Mouse (Mus musculus): Measurements from ENCODE around the gene Gm45808. TPM values are rescaled to one million over a fixed set of nuclear protein-coding genes. Genes with fewer than 3 reads are reported as not detected.
"Not testable (repeated sequence)": the region's sequence is repeated elsewhere in the genome, so short reads cannot be mapped to it uniquely, and the experiment has no call there.

Gm45808 gene
- total and polyA plus RNA-seq, 3 experiments, result 2.2 to 33.5 TPM; not detected in 1

DNA sequence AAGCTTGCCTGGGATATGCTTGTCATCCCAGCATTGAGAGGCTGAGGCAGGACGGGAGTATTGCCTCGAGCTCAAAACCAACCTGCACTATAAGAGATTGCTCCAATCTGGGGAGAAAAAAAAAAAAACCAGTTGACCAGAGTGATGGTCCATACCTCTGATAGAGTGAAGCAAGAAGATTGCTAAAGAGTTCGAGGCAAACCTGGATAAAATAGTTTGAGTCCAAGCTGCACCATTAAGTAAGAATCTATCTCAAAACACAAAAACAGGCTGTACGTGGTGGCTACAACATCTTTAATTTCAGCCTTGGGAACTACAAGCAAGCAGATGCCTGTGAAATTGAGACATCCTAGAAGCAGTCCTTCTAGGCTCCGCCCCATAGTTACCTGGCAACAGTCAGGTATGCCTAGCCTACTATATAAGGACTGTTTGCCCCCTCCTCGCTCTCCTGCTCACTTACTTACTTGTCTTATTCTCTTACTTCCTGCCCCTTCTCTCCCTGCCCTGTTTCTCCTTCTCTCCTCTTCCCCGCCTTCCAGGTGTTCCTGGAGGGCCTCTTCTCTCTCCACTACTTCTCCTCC, 19.4 kb downstream of the Gm45808 start:
- peak; percentile 2 for DNase-seq

DNA sequence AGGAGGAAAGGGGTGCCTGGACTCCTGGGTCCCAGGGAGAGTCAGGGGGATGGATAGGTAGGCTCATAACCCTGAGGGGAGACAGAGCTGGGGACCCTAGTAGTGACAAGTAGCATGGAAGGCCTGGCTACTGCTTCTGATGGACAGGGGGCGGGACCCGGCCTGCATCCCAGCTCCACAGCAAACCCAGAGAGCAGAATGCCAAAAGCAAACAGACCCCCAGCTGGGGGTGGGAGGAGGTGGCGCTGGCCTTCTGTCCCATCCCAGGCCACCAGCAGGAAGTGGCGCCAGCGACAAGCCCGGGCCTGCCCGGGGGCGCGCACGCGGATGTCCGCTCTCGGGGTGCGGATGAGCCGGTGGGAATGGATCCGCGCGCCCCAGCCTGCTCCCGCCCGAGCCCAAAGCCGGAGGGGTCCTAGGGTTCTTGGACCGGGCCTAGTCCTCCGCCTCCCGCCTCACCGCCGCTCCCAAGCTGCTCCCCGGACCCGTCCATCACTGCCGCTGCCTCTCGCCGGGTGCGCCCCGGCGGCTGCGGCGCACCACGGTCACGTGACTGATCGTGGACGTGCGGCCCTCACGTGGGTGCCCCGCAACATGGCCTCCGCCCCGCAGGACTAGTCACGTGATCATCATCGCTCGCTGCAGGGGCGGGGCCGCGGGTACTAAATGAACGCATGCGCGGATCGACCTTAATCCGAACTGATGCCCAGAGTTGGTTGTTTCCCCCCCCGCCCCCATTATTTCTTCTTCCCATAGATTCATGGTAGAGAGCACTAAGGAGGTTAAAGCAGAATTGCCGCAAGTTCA, 20.1 kb downstream of the Gm45808 start, which contains the start of gene Bax:
TSS of gene Bax (minus strand) at position 616 of the 807 bp plus-strand sequence.
- peak; percentile 96 for DNase-seq

DNA sequence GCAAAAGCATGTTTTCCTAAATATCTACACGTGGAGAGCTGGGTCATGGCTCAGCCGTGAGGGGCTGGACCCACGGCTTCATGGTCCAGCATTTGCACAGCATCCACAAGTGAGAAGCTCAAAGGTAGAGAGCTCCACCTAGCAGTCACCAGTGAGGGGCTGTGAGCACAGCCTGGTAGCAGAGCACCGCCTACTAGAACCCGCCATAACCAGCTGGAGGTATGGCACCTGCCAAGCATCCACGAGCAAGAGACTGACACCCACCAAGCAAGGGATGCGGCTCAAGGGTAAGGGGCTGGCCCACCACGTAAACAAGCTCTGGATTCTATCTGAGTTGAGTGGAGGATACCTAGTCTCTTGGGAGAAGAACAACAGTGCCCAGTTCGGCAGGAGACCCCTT, 21.1 kb downstream of the Gm45808 start:
- no peak for DNase-seq

DNA sequence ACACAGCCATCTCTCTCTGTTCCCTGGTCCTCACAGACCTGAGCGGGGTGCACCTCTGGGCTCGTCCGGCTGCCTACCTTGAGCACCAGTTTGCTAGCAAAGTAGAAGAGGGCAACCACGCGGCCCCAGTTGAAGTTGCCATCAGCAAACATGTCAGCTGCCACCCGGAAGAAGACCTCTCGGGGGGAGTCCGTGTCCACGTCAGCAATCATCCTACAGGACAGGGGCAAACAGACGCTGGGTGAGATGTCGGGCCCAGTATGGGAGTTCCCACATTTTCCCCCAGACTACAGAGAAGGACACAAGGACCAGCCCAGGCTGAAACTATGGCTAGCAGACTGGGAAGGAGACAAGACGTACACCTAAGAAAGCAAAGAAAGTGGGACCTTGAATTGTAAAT, 21.5 kb downstream of the Gm45808 start:
- no peak for DNase-seq

DNA sequence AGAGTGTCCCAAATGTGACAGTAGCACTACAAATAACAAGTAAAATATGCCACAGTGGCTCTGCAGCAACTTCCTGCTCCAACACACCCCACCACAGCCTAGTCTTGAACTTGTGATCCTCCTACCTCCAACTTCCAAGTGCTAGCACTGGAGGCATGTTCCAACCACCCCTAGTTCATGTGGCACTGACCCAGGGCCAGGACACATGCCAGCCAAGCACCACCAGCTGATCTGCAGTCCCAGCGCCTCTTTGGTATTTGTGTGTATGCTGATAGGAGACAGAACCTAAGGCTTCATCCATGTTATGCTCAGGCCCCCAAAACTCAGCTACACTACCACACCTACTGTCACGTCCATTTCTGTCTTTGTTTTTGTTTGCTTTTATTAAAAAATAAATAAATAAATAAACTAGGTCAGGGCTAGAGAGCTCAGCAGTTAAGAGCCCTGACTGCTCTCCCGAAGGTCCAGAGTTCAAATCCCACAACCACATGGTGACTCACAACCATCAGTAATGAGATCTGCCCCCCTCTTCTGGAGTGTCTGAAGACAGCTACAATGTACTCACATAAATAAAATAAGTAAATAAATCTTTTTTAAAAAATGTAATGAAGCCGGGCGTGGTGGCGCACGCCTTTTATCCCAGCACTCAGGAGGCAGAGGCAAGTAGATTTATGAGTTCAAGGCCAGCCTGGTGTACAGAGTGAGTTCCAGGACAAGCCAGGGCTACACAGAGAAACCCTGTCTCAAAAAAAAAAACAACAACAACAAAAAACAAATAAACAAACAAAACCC, 22.4 kb downstream of the Gm45808 start:
- no peak for DNase-seq

DNA sequence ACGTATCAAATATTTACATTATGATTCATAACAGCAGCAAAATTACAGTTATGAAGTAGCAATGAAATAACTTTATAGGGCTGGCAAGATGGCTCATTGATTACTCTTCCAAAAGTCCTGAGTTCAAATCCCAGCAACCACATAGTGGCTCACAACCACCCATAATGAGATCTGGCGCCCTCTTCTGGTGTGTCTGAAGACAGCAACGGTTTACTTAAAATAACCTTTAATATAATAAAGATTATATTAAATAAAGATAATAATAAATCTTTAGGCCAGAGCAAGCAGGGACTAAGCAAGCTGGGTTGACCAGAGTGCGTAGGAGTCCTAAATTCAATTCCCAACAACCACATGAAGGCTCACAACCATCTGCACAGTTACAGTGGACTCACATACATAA, 23.7 kb downstream of the Gm45808 start:
- DNase-seq, result not testable (repeated sequence)

DNA sequence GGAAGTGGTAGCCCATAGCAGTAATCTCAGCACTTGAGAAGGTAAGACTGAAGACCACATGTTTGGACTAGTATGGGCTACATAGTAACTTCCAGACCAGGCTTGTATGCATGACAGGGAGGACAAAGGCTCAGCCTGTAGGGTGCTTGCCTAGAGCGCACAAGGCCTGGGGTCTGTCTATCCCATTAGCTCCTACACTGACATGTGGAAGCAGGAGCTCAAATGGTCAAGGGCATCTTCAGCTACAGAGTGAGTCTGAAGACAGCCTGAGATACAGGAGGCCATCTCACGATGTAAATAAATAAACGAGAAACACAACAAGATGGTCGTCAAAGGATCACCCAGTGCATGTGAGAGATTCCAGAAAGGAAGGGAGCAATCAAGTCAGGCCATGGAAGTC, 24.3 kb downstream of the Gm45808 start:
- DNase-seq, result no peak

DNA sequence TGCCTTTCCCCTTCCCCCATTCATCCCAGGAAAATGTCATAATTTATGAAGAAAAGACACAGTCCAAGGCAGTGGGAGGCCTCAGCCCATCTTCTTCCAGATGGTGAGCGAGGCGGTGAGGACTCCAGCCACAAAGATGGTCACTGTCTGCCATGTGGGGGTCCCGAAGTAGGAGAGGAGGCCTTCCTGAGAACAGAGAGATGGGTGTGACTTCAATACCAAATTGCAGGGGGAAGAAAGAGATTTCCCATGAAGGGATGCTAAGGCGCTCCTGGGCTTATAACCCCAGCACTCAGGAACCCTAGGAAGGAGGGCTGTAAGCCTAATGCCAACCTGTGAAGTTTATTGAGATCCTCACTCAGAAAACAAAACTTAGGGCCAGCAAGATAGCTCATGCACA, 24.8 kb downstream of the Gm45808 start:
- DNase-seq, result no peak

DNA sequence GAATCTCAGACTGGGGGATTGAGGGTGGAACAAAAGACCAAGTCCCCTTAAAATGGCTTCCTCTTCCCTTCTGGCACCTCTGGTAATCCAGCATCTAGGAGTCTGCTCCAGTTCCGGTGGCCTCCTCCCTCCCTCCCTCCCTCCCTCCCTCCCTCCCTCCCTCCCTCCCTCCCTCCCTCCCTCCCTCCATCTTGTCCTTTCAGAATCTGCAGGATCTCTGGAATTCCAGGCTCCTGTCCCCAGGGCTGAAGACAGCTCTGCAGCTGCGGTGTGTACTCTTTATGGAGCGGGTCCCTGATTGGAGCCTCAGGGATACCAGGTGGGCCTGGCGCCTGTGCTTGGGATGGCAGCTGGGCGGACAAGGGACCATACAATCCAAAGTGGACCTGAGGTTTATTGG, 25.3 kb downstream of the Gm45808 start:
- no peak for DNase-seq

DNA sequence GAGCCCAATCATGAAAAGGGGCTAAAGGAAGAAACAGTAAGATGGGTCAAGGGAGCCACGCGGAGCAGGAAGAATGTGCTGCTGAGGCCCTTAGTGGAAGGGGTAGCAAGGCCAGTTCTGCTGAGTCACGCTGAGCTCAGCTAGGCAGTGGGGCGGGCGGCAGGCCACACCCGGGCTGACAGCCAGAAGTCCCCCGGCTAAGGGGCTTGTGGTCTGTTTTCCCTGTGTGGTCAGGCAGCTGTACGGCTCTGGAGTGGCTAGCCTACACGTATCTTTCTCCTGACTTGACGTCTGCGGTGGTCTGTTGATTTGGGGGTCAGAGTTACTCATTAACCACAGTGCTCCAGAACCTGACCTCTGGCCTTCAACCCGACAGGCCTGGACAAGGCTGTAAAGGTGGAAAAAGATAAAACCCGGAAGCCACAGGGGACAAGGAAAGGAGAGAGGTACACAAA, 25.7 kb downstream of the Gm45808 start:
- peak; percentile 91 for DNase-seq

DNA sequence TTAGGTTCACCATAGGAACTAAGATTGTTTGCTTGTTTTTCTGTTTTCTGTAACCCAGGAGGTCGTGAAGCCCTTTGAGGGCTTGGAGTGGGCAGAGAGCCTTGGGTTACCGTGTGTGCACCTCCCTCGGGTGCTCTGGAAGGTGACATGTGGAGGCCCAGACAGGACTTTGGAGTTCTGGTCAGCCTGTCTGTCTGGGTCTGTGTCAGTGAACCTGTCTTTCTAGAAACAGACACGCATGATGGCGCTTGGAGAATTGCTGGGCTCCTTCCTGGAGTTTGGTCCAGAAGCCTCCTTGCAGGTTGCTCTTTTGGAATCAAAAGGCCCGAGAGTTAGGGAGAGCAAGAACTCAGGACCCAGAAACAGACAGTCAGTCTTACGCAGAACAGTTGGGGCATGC, 26.2 kb downstream of the Gm45808 start:
- DNase-seq, result no peak

DNA sequence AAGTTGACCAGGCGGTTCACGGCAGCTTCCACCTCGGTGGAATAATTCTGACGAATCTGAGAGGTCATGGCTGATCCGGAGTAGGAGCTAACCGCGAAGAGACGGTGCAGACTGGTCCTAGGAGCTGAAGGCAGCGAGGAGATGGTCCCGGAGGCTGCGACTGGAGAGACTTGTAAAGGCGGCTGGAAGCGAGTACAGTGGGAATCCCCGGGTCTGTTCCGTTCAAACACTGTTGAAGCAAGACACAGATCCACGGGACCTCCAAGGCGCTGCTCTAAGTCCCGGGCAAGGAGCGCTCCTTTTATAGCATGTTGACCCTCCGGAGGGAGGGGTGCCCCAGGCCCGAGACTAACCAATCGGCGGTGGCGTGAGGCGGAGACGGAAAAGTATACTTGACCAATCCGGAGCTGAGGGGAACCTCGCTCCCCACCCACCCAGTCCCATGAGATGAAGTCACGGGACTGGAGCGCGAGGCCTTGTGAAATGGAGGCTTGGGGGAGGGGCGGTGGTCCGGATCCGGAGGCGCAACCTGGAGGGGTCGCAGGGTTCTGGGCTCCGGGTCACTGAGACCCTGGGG, 27.0 kb downstream of the Gm45808 start, which contains the start of gene Ftl1:
TSS of gene Ftl1 (minus strand) at position 321 of the 577 bp plus-strand sequence.
- DNase-seq, result peak; percentile 99

DNA sequence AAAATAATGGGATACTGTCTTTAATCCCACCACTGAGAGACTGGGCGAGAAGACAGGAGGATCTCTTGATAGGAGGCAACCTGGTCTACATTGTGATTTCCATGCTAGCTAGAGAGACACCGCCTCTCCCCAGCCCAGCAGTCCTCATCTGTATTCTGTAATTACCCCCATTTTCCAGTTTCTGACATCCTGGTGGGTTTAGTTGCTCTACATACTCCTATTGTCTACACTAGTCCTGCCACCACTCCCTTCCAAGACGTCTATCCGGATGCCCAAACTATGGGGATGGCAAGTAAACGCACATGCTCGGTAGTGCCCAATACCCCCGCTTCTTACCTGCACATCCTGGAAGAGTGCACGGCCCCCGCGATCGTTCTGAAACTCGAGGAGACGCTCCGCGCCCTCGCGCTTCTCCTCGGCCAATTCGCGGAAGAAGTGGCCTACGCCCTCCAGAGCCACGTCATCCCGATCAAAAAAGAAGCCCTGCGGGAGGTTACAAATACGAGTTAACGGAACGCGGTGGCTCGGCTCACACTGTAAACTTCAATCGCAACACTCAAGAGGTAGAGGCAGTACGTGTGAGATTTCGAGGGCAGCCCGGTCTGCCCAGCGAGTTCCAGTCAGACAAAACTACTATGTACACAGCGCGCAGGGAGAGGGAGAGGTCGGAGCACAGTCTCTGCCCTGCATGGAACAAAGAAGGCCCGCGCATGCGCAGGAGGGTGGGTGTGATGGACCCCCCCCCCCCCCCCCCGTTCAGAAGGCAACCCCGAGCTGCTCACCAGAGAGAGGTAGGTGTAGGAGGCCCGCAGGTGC, 27.7 kb downstream of the Gm45808 start:
- peak; percentile 84 for DNase-seq

DNA sequence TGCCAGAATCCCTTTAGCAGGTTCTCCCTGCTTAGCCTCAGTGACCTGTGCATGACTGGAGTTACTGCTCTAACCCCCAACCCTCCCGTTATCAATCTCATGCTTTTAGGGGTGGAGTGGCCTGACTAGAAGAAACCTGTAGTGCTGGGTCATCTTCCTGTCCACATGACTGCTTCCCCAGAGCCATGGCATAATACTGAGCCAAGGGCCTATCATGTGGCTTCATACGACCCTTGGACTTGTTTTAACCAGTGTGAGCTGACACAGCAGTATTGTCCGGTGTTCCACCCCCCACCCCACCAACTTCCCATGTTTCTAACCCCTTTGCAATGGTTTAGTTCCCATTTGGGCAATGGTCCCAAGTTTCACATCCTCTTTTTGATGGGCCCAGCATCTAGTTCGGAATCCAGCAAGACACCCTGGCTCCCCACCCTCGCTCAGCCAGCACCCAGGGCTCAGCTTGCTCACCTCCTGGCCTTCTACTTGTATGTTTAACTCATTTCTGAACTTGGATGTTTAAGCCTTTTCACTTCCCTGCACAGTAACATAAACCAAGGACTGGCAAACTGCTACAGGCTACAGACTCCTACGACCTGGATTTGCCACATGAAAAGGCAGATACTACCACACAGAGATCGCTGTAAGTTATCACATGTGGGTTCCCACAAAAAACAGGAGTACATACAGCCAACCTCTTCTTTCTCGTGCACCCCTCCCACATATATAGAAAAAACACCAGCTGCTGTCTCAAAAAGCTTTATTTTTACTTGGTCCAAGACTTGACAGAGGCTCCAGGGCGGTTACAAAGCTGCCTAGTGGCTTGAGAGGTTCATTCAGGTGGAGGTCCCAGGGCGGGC, 29.2 kb downstream of the Gm45808 start:
- peak; percentile 68 for DNase-seq

DNA sequence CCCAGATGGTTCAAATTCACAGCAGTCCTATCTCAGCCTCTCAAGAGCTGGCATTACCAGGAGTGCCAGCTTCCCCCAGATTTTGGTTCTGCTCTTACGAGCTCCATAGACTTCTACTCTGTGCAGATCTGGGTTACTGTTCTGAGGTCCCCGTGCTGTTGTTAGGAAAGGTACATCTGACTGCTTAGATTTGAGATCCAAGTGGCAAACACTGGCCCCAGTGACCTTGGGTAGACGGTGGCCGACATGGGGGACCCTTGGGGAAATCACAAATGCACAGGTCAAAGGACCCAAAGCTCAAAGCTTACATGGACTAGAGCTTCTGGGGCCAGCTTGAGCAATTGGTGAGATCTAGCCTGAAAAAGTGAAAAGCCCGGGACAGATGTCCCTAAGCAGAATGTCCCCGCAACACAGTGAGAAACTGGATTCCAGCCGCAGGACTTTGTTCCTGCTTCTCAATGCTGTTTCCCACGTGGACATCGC, 29.8 kb downstream of the Gm45808 start:
- DNase-seq, result no peak

DNA sequence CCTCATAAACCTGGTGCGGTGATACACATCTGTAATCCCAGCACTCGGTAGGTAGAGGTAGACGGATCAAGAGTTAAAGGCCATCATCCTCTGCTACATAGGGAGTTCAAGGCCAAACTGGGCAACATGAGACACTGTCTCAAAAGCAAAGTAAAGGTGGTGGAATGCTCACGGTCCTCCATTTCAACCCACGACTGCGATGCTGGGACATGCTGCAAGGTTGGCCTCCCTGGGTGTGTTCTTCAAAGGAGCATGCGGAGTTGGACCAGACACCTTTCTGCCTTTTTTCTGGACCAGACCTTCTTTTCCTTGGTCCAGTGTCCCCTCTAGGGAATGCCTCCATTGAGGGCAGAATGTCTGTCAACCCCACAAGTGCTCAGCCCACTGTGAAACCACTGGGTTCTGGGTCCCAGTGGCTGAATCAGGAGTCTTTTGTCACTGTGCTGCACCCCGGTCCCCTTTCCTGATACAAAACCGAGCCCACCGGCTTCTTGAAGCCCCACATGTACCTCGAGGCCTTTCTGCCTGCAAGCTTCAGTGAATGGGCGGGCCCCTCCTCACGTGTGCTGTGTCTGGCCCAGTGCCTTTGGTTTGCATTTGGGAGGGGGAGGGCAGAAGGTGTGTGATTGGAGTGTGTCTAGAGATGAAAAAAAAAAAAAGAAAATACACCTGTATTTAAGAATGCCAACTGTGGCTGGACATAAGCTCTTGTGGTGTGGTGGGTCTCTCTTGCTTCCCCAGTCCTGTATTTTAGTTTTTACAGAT, 30.5 kb downstream of the Gm45808 start:
- no peak for DNase-seq

DNA sequence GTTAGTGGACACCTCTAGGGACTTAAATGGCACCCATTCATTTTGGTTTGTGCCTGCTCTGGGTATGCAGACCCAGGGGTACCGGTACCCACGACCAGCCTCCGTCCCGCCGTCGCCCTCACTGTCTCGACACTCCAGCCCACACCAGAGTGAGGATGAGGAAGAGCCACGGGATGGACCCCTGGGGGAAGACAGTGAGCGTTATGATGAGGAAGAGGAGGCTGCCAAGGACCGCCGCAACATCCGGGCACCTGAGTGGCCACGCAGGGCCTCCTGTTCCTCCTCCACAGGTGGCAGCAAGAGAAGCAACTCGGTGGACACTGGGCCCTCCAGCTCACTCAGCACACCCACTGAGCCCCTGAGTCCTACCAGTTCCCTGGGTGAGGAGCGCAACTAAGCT, 31.6 kb downstream of the Gm45808 start:
- DNase-seq, result no peak

DNA sequence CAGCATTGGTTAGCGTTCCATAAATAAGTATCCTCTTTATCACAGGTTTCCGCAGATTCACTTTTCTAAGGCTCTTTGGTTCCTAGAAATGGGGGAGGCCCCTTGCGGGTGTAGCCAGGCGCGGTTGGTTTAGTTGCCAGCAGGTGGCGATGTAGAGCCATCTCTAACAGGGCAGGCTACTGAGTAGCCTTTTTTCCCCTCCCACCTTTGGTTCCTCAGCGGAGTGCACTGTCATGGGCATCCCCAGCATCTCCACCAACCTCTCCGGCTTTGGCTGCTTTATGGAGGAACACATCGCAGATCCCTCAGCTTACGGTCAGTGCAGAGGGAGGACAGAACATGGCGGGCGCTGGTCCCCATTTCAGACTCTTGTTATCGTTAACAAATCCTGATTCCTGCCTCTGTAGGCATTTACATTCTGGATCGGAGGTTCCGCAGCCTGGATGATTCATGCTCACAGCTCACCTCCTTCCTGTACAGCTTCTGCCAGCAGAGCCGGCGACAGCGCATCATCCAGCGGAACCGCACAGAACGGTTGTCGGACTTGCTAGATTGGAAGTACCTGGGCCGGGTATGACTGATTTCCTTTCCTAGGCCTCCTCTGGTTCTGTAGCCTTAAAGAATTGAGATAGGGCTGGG, 35.1 kb downstream of the Gm45808 start:
- peak; percentile 86 for DNase-seq

DNA sequence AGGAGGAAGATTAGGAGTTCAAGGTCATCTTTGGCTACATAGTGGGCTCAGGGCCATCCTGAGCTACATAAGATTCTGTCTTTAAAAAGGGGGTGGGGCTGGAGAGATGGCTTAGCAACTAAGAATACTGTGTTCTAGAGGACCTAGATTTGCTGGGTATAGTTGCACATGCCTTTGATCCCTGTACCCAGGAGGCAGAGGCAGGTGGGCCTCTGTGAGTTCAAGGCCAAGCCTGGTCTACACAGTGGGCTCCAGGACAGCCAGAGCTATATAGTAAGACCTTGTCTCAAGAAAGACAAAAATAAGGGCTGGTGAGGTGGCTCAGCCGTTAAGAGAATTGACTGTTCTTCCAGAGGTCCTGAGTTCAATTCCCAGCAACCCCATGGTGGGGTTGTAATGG, 36.6 kb downstream of the Gm45808 start:
- DNase-seq, result no peak

Measured in adrenal gland, adult 2 months (tissue).